Mouse (Mus musculus): ENCODE results near the gene Zbp1. TPM values are rescaled to one million over a fixed set of nuclear protein-coding genes. Genes with fewer than 3 reads are reported as not detected.

The Zbp1 gene
- total and polyA plus RNA-seq, 2 experiments from 2014 or later: 0.44 to 0.52 TPM

DNA sequence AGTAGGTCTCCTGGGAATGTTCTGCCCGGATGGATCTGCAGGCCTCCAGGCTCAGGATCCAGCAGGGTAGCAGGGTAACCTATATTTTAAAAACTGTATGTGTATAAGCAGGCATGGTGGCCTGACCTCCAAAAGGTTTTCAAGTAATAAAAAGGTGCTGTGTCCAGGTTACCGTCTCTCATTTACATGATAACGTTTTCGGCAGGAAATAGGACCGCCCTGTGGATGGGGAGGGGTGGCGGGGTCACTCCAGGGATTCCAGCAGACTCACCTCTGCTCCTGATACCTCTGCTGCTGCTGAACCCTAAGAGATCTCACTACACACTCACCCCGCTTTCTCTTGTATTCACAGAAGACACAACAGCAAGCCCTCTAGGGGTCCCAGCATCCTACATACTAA lies 7.2 kb upstream of the Zbp1 start:
- Histone ChIP-seq H3K4me3 (ENCODE audit: low read depth, low read length) (no peak overlapping the region), H3K27ac (ENCODE audit: low read depth, low read length) (no peak overlapping the region), H3K9me3 (ENCODE audit: low read length) (no peaks in the 10 kb centered on the region), H3K9ac (no peak overlapping the region), H3K27me3 (ENCODE audit: insufficient read depth, low read length) (no peaks in the 10 kb centered on the region), H3K4me1 (ENCODE audit: insufficient read depth) (no peaks in the 10 kb centered on the region), H3K36me3 (ENCODE audit: insufficient read depth) (peaks cover 27% of the 10 kb centered on the region), H3K4me2 (ENCODE audit: low read depth) (no peak overlapping the region)
- TF ChIP-seq CTCF (IDR thresholded peaks at IDR 0.05; ENCODE audit: low read depth): no peak
- no peak for DNase-seq
- no peak for ATAC-seq
- 86% methylated on average over 7 of the region's 7 CpGs for whole genome bisulfite sequencing

- H3K27me3 ChIP-seq (ENCODE audit: insufficient read depth, low read length): no peaks in the 10 kb centered on the region
- ATAC-seq: no peak
Measured at GRCm38 (mm10) chr2:173224832-173225231, 6.1 kb upstream of the Zbp1 start.

GRCm38 (mm10) chr2:173224097-173224496 lies 5.4 kb upstream of the Zbp1 start:
- Histone ChIP-seq H3K4me3 (ENCODE audit: low read depth, low read length) (no peak overlapping the region), H3K27ac (ENCODE audit: low read depth, low read length) (no peak overlapping the region), H3K4me2 (ENCODE audit: low read depth) (no peak overlapping the region), H3K4me1 (ENCODE audit: insufficient read depth) (no peaks in the 10 kb centered on the region), H3K9ac (no peak overlapping the region), H3K27me3 (ENCODE audit: insufficient read depth, low read length) (no peaks in the 10 kb centered on the region), H3K9me3 (ENCODE audit: low read length) (no peaks in the 10 kb centered on the region), H3K36me3 (ENCODE audit: insufficient read depth) (peaks cover 19% of the 10 kb centered on the region)
- DNase-seq (no peak), ATAC-seq (no peak)
- TF ChIP-seq CTCF (IDR thresholded peaks at IDR 0.05; ENCODE audit: low read depth): no peak
- WGBS: 77% methylated on average over 3 of the region's 3 CpGs

More at GRCm38 (mm10) chr2:173224832-173225231, 6.1 kb upstream of the Zbp1 start:
- Histone ChIP-seq H3K9me3 (ENCODE audit: low read length) (no peaks in the 10 kb centered on the region), H3K27ac (ENCODE audit: low read depth, low read length) (no peak overlapping the region), H3K4me1 (ENCODE audit: insufficient read depth) (no peaks in the 10 kb centered on the region), H3K4me3 (ENCODE audit: low read depth, low read length) (no peak overlapping the region), H3K9ac (no peak overlapping the region), H3K36me3 (ENCODE audit: insufficient read depth) (peaks cover 20% of the 10 kb centered on the region), H3K4me2 (ENCODE audit: low read depth) (no peak overlapping the region)
- no peak for DNase-seq
- 59% methylated on average over 7 of the region's 7 CpGs for WGBS
- TF ChIP-seq CTCF (IDR thresholded peaks at IDR 0.05; ENCODE audit: low read depth): no peak

- Histone ChIP-seq H3K4me2 (ENCODE audit: low read depth) (no peak overlapping the region), H3K4me1 (ENCODE audit: insufficient read depth) (no peaks in the 10 kb centered on the region), H3K9me3 (ENCODE audit: low read length) (no peaks in the 10 kb centered on the region), H3K9ac (no peak overlapping the region), H3K36me3 (ENCODE audit: insufficient read depth) (peaks cover 13% of the 10 kb centered on the region), H3K27me3 (ENCODE audit: insufficient read depth, low read length) (no peaks in the 10 kb centered on the region), H3K4me3 (ENCODE audit: low read depth, low read length) (no peak overlapping the region), H3K27ac (ENCODE audit: low read depth, low read length) (no peak overlapping the region)
- TF ChIP-seq CTCF (IDR thresholded peaks at IDR 0.05; ENCODE audit: low read depth): no peak
- 66% methylated on average over 3 of the region's 3 CpGs for WGBS
- no peak for DNase-seq
- ATAC-seq: no peak
Measured at GRCm38 (mm10) chr2:173223496-173223895, 4.8 kb upstream of the Zbp1 start.

GRCm38 (mm10) chr2:173220754-173221153 lies 2.0 kb upstream of the Zbp1 start:
- Histone ChIP-seq H3K27ac (ENCODE audit: low read depth, low read length) (no peak overlapping the region), H3K4me1 (ENCODE audit: insufficient read depth) (no peaks in the 10 kb centered on the region), H3K36me3 (ENCODE audit: insufficient read depth) (peaks cover 3% of the 10 kb centered on the region), H3K9ac (no peak overlapping the region), H3K4me2 (ENCODE audit: low read depth) (no peak overlapping the region), H3K27me3 (ENCODE audit: insufficient read depth, low read length) (no peaks in the 10 kb centered on the region), H3K9me3 (ENCODE audit: low read length) (no peaks in the 10 kb centered on the region), H3K4me3 (ENCODE audit: low read depth, low read length) (no peak overlapping the region)
- 94% methylated on average over 9 of the region's 9 CpGs for WGBS
- DNase-seq (no peak), ATAC-seq (no peak)
- no peak for TF ChIP-seq CTCF (IDR thresholded peaks at IDR 0.05; ENCODE audit: low read depth)

DNA sequence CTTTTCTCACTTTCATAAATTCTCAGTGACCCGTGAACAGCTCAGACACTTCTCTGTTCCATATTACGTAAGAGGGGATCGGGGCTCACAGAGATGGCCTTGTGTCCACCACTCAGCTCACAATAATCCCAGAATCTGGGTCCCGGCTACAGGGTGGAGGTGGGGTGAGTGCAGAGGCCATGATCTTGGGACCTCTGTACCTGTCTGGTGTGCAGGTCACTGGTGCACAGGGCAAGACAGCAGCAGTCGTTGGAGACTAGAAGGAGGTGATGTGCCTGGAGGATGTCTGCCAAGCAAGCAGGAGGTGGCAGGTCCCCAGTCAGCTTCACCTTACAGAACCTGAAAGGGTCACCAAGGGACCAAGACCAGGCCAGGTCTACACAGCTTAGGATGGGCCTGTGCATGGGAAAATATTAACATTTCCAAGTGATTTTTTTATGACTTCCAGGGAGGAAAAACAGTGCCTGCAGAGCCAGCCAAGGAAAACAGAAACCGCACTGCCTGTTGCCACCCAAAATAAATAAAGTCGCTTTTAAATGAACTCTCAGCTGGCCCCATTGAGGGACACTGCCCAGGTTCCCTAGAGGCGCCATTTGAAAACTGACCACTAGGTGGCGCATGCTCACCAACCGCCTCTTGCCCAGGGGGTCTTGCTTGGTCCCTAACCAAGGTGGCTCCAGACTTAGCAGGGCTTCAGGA lies 682 bp upstream of the Zbp1 start:
- DNase-seq (peak; percentile 45), ATAC-seq (no peak)
- H3K4me1 ChIP-seq (ENCODE audit: insufficient read depth): no peaks in the 10 kb centered on the region
- H3K9ac ChIP-seq: no peak overlapping the region
- H3K4me3 ChIP-seq (ENCODE audit: low read depth, low read length): no peak overlapping the region
- H3K9me3 ChIP-seq (ENCODE audit: low read length): no peaks in the 10 kb centered on the region
- WGBS: 46% methylated on average over 10 of the region's 10 CpGs
- H3K27me3 ChIP-seq (ENCODE audit: insufficient read depth, low read length): no peaks in the 10 kb centered on the region
- peaks cover 3% of the 10 kb centered on the region for H3K36me3 ChIP-seq (ENCODE audit: insufficient read depth)
- no peak overlapping the region for H3K4me2 ChIP-seq (ENCODE audit: low read depth)
- H3K27ac ChIP-seq (ENCODE audit: low read depth, low read length): no peak overlapping the region
- TF ChIP-seq CTCF (IDR thresholded peaks at IDR 0.05; ENCODE audit: low read depth): peak; percentile 76

- 94% methylated on average over 5 of the region's 5 CpGs for WGBS
- Histone ChIP-seq H3K4me1 (ENCODE audit: insufficient read depth) (no peaks in the 10 kb centered on the region), H3K4me3 (ENCODE audit: low read depth, low read length) (no peak overlapping the region), H3K27ac (ENCODE audit: low read depth, low read length) (no peak overlapping the region), H3K9me3 (ENCODE audit: low read length) (no peaks in the 10 kb centered on the region), H3K36me3 (ENCODE audit: insufficient read depth) (no peaks in the 10 kb centered on the region), H3K4me2 (ENCODE audit: low read depth) (no peak overlapping the region), H3K27me3 (ENCODE audit: insufficient read depth, low read length) (no peaks in the 10 kb centered on the region), H3K9ac (no peak overlapping the region)
- TF ChIP-seq CTCF (IDR thresholded peaks at IDR 0.05; ENCODE audit: low read depth): no peak
- ATAC-seq (no peak), DNase-seq (no peak)
Measured at GRCm38 (mm10) chr2:173217763-173218258, 912 bp downstream of the Zbp1 start.
